Mouse (Mus musculus) brain, embryonic 14.5 days (tissue): ENCODE data around the gene Rhbdd2.
"Not testable (repeated sequence)": the region's sequence is repeated elsewhere in the genome, so short reads cannot be mapped to it uniquely, and the experiment has no call there.

Source experiments
- CTCF ChIP-seq: fragments of 200-500 bp; IDR thresholded peaks from 2 replicates; pipeline ENCODE4 v1.5.1; 2012; ENCODE audit warnings: inconsistent platforms, mild to moderate bottlenecking, moderate library complexity, borderline replicate concordance; ENCODE audit not compliant: insufficient read depth, insufficient read length; ENCODE audit errors: extremely low read depth
- POLR2A ChIP-seq: fragments of 200-500 bp; IDR thresholded peaks from 2 replicates; pipeline ENCODE4 v1.6.1; 2012; ENCODE audit warnings: mild to moderate bottlenecking, inconsistent platforms, borderline replicate concordance; ENCODE audit not compliant: poor library complexity, insufficient read depth, insufficient read length, severe bottlenecking; ENCODE audit errors: extremely low read depth

GRCm38 (mm10) chr5:135619741-135620140 lies 12.7 kb upstream of the Rhbdd2 start:
- TF ChIP-seq CTCF, POLR2A: not testable (repeated sequence)
